Mouse (Mus musculus) embryonic facial prominence, embryonic 14.5 days (tissue): Measurements from ENCODE around the gene Slc22a12. TPM values are rescaled to one million over a fixed set of nuclear protein-coding genes. Genes with fewer than 3 reads are reported as not detected.

Experiments used
- ATAC-seq: fragments of 200-750 bp; cut with Nextera tagmentation; 2 replicates; pipeline ENCODE4 v1.8.0; 2017; ENCODE audit warnings: low read depth, moderate number of reproducible peaks, moderate TSS enrichment
- DNase-seq: peaks from one replicate; pipeline ENCODE4 v3.0.0-alpha.2; 2015; ENCODE audit warnings: low spot score
- H3K27ac ChIP-seq: fragments of 300-500 bp; sonication (generic); replicated peaks from 2 replicates; pipeline ENCODE4 v1.5.1; 2014; ENCODE audit warnings: low read depth, mild to moderate bottlenecking, low read length, moderate library complexity
- H3K27me3 ChIP-seq: fragments of 300-500 bp; sonication (generic); replicated peaks from 2 replicates; pipeline ENCODE4 v1.6.1; 2014; ENCODE audit warnings: low read length; ENCODE audit not compliant: control insufficient read depth, insufficient read depth
- H3K36me3 ChIP-seq: fragments of 300-500 bp; sonication (generic); 2 replicates; pipeline ENCODE4 v1.6.1; 2014; ENCODE audit warnings: low read length, mixed read lengths; ENCODE audit not compliant: control insufficient read depth, insufficient read depth
- H3K4me1 ChIP-seq: fragments of 300-500 bp; sonication (generic); 2 replicates; pipeline ENCODE4 v1.6.1; 2014; ENCODE audit warnings: antibody characterized with exemption, low read length; ENCODE audit not compliant: control insufficient read depth, insufficient read depth
- H3K4me2 ChIP-seq: fragments of 300-500 bp; sonication (generic); 2 replicates; pipeline ENCODE4 v1.6.1; 2014; ENCODE audit warnings: low read depth, mild to moderate bottlenecking, low read length, moderate library complexity, mixed read lengths
- H3K4me3 ChIP-seq: fragments of 300-500 bp; sonication (generic); 2 replicates; pipeline ENCODE4 v1.5.1; 2014; ENCODE audit warnings: low read depth, mild to moderate bottlenecking, low read length
- H3K9ac ChIP-seq: fragments of 300-500 bp; sonication (generic); 2 replicates; pipeline ENCODE4 v1.6.1; 2014; ENCODE audit warnings: low read depth, mild to moderate bottlenecking, low read length, moderate library complexity, mixed read lengths
- H3K9me3 ChIP-seq: fragments of 300-500 bp; sonication (generic); 2 replicates; pipeline ENCODE4 v1.6.1; 2016; ENCODE audit warnings: low read length; ENCODE audit not compliant: control insufficient read depth
- WGBS: fragments of 180-500 bp; shearing (Covaris S2); extraction: QIAGEN DNeasy Blood & Tissue Kit; methylation state at CpG from one replicate; pipeline ENCODE4 v1.1.7; 2014; 5-methylcytosine and 5-hydroxymethylcytosine counted together
- polyA plus RNA-seq: library from polyadenylated mRNA; unstranded; fragments of >200 nt; fragmentation: Nextera tagmentation; extraction: Ambion mirVana; gene quantifications from 2 replicates; pipeline ENCODE4 v1.2.1, GENCODE M21; 2014

The Slc22a12 gene
- polyA plus RNA-seq, 1 experiment from 2014 or later: not detected

DNA sequence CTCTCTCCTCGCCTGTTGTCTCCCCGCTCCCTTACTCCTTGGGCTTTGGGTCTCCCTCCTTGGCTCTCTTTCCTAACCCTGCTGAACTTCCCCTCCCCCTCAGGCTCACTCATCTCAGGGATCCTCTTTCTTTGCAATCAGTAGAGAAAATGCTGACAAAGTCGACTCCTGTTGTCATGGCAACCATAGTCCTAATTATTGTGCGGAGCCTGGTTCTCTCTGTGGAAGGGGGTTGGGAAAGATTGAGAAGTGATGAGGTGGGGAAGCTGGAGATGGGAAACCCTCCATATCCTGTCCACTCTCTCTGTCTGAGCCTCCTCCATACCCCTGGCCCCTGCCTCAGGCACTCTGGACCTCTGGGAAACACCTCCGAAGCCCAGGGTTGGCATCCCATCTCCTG is 24.2 kb downstream of the Slc22a12 start:
- Histone ChIP-seq H3K9me3 (no peaks in the 10 kb centered on the region), H3K4me3 (no peak overlapping the region), H3K4me1 (no peaks in the 10 kb centered on the region), H3K36me3 (no peaks in the 10 kb centered on the region), H3K4me2 (no peak overlapping the region), H3K9ac (no peak overlapping the region), H3K27ac (no peak overlapping the region), H3K27me3 (0 out of 2 replicates have a peak, but pooled peaks cover 3% of the 10 kb centered on the region)
- DNase-seq (peak; percentile 58), ATAC-seq (no peak)
- WGBS: 45% methylated on average over 5 of the region's 5 CpGs

DNA sequence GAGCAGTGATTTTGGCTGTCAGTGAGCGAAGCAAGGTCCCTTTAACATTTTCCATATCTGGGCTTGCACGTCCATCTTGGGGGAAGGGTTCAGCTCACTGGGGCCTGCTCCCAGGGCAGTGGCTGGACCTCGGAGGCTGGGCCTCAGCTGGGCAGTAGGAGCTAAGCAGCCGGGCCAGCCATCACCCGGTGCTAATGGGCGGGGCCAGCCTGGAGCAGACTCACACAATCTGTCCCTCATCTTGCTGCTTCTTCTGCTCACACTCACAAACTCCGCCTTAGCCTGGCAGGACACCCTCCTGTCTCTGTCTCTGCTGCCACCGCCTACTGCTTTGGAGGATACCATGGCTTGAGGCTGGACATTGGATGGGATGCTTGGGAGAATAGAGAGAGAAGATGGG is 26.7 kb downstream of the Slc22a12 start:
- WGBS: 64% methylated on average over 8 of the region's 8 CpGs
- Histone ChIP-seq H3K27me3 (peaks cover 13% of the 10 kb centered on the region; the same call in 1 of the 2 replicates), H3K4me2 (no peak overlapping the region), H3K36me3 (no peaks in the 10 kb centered on the region), H3K27ac (no peak overlapping the region), H3K9ac (no peak overlapping the region), H3K4me3 (no peak overlapping the region), H3K4me1 (no peaks in the 10 kb centered on the region), H3K9me3 (no peaks in the 10 kb centered on the region)
- DNase-seq (no peak), ATAC-seq (no peak)

DNA sequence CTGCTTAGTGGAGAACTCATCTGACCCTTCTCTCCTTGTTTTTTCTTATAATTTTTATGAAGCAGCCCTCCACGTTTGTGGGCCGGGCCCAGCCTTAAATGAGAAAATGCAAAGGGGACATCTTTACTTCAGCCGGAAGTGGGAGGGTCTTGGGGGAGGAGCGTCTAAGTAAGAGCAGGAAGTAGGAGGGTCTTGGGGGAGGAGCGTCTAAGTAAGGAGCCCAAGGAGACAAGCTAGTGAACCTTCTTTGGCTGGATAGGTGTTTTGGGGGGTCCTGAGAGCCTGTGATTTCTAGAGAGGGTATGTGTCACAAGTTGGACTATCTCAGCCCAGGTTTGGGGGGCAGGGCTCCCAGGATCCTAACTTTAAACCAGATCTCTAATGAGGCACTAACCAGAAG is 27.4 kb downstream of the Slc22a12 start:
- ATAC-seq (no peak), DNase-seq (no peak)
- Histone ChIP-seq H3K27ac (no peak overlapping the region), H3K36me3 (no peaks in the 10 kb centered on the region), H3K9me3 (no peaks in the 10 kb centered on the region), H3K4me1 (no peaks in the 10 kb centered on the region), H3K9ac (no peak overlapping the region), H3K4me3 (no peak overlapping the region), H3K4me2 (no peak overlapping the region), H3K27me3 (peaks cover 13% of the 10 kb centered on the region; the same call in 1 of the 2 replicates)
- WGBS: 54% methylated on average over 5 of the region's 5 CpGs

- Histone ChIP-seq H3K36me3 (no peaks in the 10 kb centered on the region), H3K4me1 (no peaks in the 10 kb centered on the region), H3K27ac (no peak overlapping the region), H3K4me3 (no peak overlapping the region), H3K27me3 (peaks cover 13% of the 10 kb centered on the region; the same call in 1 of the 2 replicates), H3K9me3 (no peaks in the 10 kb centered on the region), H3K4me2 (no peak overlapping the region), H3K9ac (no peak overlapping the region)
- ATAC-seq (no peak), DNase-seq (no peak)
- 76% methylated on average over 6 of the region's 6 CpGs for WGBS
These were observed 27.9 kb downstream of the Slc22a12 start for GRCm38 (mm10) chr19:6514940-6515339.

- ATAC-seq: peak; percentile 51; the same call in 1 of the 2 replicates
- Histone ChIP-seq H3K4me1 (no peaks in the 10 kb centered on the region), H3K27me3 (peaks cover 13% of the 10 kb centered on the region; the same call in 1 of the 2 replicates), H3K4me2 (no peak overlapping the region), H3K36me3 (no peaks in the 10 kb centered on the region), H3K4me3 (no peak overlapping the region), H3K27ac (no peak overlapping the region), H3K9ac (no peak overlapping the region), H3K9me3 (no peaks in the 10 kb centered on the region)
- 7% methylated on average over 15 of the region's 15 CpGs for WGBS
- DNase-seq: no peak
These were observed 29.3 kb downstream of the Slc22a12 start for GRCm38 (mm10) chr19:6513389-6514139.

GRCm38 (mm10) chr19:6510546-6510945 is 32.3 kb downstream of the Slc22a12 start:
- ATAC-seq: no peak
- H3K4me2 ChIP-seq: no peak overlapping the region
- H3K4me3 ChIP-seq: no peak overlapping the region
- H3K36me3 ChIP-seq: no peaks in the 10 kb centered on the region
- no peaks in the 10 kb centered on the region for H3K9me3 ChIP-seq
- H3K27ac ChIP-seq: no peak overlapping the region
- H3K27me3 ChIP-seq: peaks cover 24% of the 10 kb centered on the region; the same call in 1 of the 2 replicates
- DNase-seq: no peak
- no peaks in the 10 kb centered on the region for H3K4me1 ChIP-seq
- H3K9ac ChIP-seq: no peak overlapping the region
- 72% methylated on average over 2 of the region's 2 CpGs for whole genome bisulfite sequencing

DNA sequence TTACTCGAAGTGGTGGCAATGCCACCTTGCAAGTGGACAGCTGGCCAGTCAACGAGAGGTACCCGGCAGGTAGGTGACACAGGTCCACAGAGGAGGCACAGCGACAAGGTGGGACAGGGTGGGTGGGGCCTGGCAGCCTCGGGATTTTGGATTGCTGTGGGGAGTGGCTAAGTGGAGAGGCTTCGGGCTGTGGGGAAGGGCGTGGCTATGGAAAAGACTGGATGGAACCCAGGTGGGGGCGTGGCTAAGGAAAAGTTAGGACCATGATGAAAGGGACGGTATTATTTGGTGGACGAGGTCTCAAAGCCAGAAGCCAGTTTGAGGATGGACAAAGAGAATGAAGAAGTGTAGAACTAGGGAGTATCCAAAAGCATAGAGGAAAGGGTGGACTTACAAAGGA is 33.0 kb downstream of the Slc22a12 start:
- Histone ChIP-seq H3K9me3 (no peaks in the 10 kb centered on the region), H3K4me1 (no peaks in the 10 kb centered on the region), H3K27ac (no peak overlapping the region), H3K4me3 (no peak overlapping the region), H3K4me2 (no peak overlapping the region), H3K36me3 (no peaks in the 10 kb centered on the region), H3K9ac (no peak overlapping the region), H3K27me3 (peaks cover 28% of the 10 kb centered on the region)
- no peak for DNase-seq
- WGBS: 71% methylated on average over 10 of the region's 10 CpGs
- no peak for ATAC-seq

- Histone ChIP-seq H3K4me2 (no peak overlapping the region), H3K36me3 (no peaks in the 10 kb centered on the region), H3K27ac (no peak overlapping the region), H3K9ac (no peak overlapping the region), H3K4me3 (no peak overlapping the region), H3K27me3 (peaks cover 28% of the 10 kb centered on the region), H3K9me3 (no peaks in the 10 kb centered on the region), H3K4me1 (peaks cover 4% of the 10 kb centered on the region)
- 50% methylated on average over 10 of the region's 10 CpGs for WGBS
- no peak for DNase-seq
- no peak for ATAC-seq
These were observed 35.4 kb downstream of the Slc22a12 start for GRCm38 (mm10) chr19:6507393-6507792.

DNA sequence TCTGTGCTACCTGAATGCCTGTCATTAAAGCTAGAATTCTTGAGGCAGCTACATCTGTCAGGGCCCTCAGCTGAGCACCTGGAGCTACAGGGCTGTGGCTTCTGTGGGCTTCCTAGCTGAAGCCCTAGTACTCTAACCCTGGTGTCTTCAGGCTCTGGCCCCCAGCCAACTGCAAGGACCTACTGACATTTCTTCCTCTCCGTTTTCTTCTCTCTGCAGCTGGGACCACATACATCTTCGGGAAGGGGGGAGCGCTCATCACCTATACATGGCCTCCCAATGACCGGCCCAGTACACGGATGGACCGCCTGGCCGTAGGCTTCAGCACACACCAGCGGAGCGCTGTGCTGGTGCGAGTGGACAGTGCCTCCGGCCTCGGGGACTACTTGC is 38.2 kb downstream of the Slc22a12 start:
- Histone ChIP-seq H3K4me3 (no peak overlapping the region), H3K9ac (no peak overlapping the region), H3K9me3 (no peaks in the 10 kb centered on the region), H3K4me2 (no peak overlapping the region), H3K36me3 (no peaks in the 10 kb centered on the region), H3K4me1 (peaks cover 10% of the 10 kb centered on the region), H3K27me3 (peaks cover 55% of the 10 kb centered on the region), H3K27ac (no peak overlapping the region)
- whole genome bisulfite sequencing: 88% methylated on average over 12 of the region's 12 CpGs
- no peak for DNase-seq
- no peak for ATAC-seq
